Mouse (Mus musculus): ENCODE measurements around the gene Ttc38. TPM values are rescaled to one million over a fixed set of nuclear protein-coding genes. Genes with fewer than 3 reads are reported as not detected.

Ttc38 gene
- polyA plus RNA-seq, 1 experiment from 2014 or later: 4.0 TPM

GRCm38 (mm10) chr15:85892498-85893118 is 60.5 kb downstream of the Ttc38 start:
- Histone ChIP-seq H3K4me1 (ENCODE audit: control insufficient read depth, insufficient read depth, low read length) (no peaks in the 10 kb centered on the region), H3K4me3 (ENCODE audit: low read depth, low read length) (no peak overlapping the region), H3K9me3 (replicated peaks; ENCODE audit: control insufficient read depth, low read length) (no peaks in the 10 kb centered on the region), H3K27ac (ENCODE audit: low read depth, low read length) (no peak overlapping the region), H3K9ac (ENCODE audit: low read depth, low read length) (no peak overlapping the region), H3K36me3 (ENCODE audit: control insufficient read depth, insufficient read depth, low read length) (peaks cover 18% of the 10 kb centered on the region), H3K27me3 (ENCODE audit: control insufficient read depth, insufficient read depth, low read length) (no peaks in the 10 kb centered on the region), H3K4me2 (no peak overlapping the region)
- no peak for ATAC-seq (replicated peaks; ENCODE audit: insufficient number of reproducible peaks, low FRiP score, low TSS enrichment)
- WGBS (ENCODE audit: insufficient replicate concordance): 85% methylated on average over 13 of the region's 13 CpGs

- no peak overlapping the region for H3K4me3 ChIP-seq (ENCODE audit: low read depth, low read length)
- no peak overlapping the region for H3K9ac ChIP-seq (ENCODE audit: low read depth, low read length)
- no peaks in the 10 kb centered on the region for H3K4me1 ChIP-seq (ENCODE audit: control insufficient read depth, insufficient read depth, low read length)
- no peaks in the 10 kb centered on the region for H3K27me3 ChIP-seq (ENCODE audit: control insufficient read depth, insufficient read depth, low read length)
- ATAC-seq (replicated peaks; ENCODE audit: insufficient number of reproducible peaks, low FRiP score, low TSS enrichment): no peak
- H3K4me2 ChIP-seq: no peak overlapping the region
- no peak overlapping the region for H3K27ac ChIP-seq (ENCODE audit: low read depth, low read length)
- WGBS (ENCODE audit: insufficient replicate concordance): 83% methylated on average over 7 of the region's 7 CpGs
- no peaks in the 10 kb centered on the region for H3K9me3 ChIP-seq (replicated peaks; ENCODE audit: control insufficient read depth, low read length)
- peaks cover 18% of the 10 kb centered on the region for H3K36me3 ChIP-seq (ENCODE audit: control insufficient read depth, insufficient read depth, low read length)
Observed at GRCm38 (mm10) chr15:85893871-85894270, 61.8 kb downstream of the Ttc38 start.

DNA sequence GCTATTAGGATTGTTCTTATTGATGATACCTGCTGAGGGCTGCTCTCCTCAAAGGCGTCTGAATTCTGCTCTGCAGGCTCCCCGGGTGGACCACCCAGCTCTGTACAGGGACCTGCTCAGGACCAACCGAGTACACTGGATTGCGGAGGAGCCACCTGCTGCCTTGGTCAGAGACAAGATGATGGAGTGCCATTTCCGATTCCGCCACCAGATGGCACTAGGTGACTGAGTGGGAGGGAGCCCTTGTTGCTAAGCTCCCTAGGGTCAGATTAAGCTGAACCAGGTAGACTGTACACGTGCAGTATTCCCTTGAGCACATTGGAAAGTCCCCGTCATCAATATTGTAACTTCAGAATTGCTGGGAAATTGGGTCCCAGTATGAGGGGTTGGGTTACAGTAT is 64.2 kb downstream of the Ttc38 start:
- H3K4me1 ChIP-seq (ENCODE audit: control insufficient read depth, insufficient read depth, low read length): no peaks in the 10 kb centered on the region
- no peak overlapping the region for H3K4me2 ChIP-seq
- 25% methylated on average over 8 of the region's 8 CpGs for WGBS (ENCODE audit: insufficient replicate concordance)
- H3K4me3 ChIP-seq (ENCODE audit: low read depth, low read length): no peak overlapping the region
- no peaks in the 10 kb centered on the region for H3K9me3 ChIP-seq (replicated peaks; ENCODE audit: control insufficient read depth, low read length)
- H3K27me3 ChIP-seq (ENCODE audit: control insufficient read depth, insufficient read depth, low read length): no peaks in the 10 kb centered on the region
- no peak for ATAC-seq (replicated peaks; ENCODE audit: insufficient number of reproducible peaks, low FRiP score, low TSS enrichment)
- H3K36me3 ChIP-seq (ENCODE audit: control insufficient read depth, insufficient read depth, low read length): peaks cover 18% of the 10 kb centered on the region
- H3K27ac ChIP-seq (ENCODE audit: low read depth, low read length): no peak overlapping the region
- H3K9ac ChIP-seq (ENCODE audit: low read depth, low read length): no peak overlapping the region

- 84% methylated on average over 10 of the region's 10 CpGs for WGBS (ENCODE audit: insufficient replicate concordance)
- Histone ChIP-seq H3K27me3 (ENCODE audit: control insufficient read depth, insufficient read depth, low read length) (no peaks in the 10 kb centered on the region; the same call in 1 of the 2 replicates), H3K4me3 (ENCODE audit: low read depth, low read length) (no peak overlapping the region), H3K36me3 (ENCODE audit: control insufficient read depth, insufficient read depth, low read length) (peaks cover 18% of the 10 kb centered on the region), H3K27ac (ENCODE audit: low read depth, low read length) (no peak overlapping the region), H3K4me2 (no peak overlapping the region), H3K9me3 (replicated peaks; ENCODE audit: control insufficient read depth, low read length) (no peaks in the 10 kb centered on the region), H3K4me1 (ENCODE audit: control insufficient read depth, insufficient read depth, low read length) (no peaks in the 10 kb centered on the region), H3K9ac (ENCODE audit: low read depth, low read length) (no peak overlapping the region)
- ATAC-seq (replicated peaks; ENCODE audit: insufficient number of reproducible peaks, low FRiP score, low TSS enrichment): no peak
Observed at GRCm38 (mm10) chr15:85897113-85897512, 65.0 kb downstream of the Ttc38 start.

DNA sequence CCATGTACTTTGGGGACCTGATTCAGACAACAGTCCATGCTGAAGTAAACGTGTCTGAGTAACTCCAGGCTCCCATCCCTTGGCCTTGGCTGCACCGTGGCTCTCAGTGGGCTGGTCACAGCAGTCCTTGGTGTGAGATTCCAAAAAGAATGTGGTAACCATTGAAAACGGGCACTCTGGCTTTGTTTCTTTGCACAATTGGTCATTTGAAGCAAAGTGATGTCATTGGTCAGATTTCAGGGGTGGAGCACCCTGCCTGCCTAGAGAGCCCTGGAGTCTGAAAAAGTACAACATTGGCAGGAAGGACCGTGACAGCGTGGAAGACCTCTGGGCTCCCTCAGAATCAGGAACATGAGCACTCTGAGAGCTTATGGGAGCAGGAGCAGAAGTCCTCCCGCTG is 67.3 kb downstream of the Ttc38 start:
- Histone ChIP-seq H3K27ac (ENCODE audit: low read depth, low read length) (no peak overlapping the region), H3K4me3 (ENCODE audit: low read depth, low read length) (no peak overlapping the region), H3K9me3 (replicated peaks; ENCODE audit: control insufficient read depth, low read length) (no peaks in the 10 kb centered on the region), H3K4me1 (ENCODE audit: control insufficient read depth, insufficient read depth, low read length) (peaks cover 2% of the 10 kb centered on the region; the same call in 1 of the 2 replicates), H3K27me3 (ENCODE audit: control insufficient read depth, insufficient read depth, low read length) (peaks cover 4% of the 10 kb centered on the region), H3K9ac (ENCODE audit: low read depth, low read length) (no peak overlapping the region), H3K36me3 (ENCODE audit: control insufficient read depth, insufficient read depth, low read length) (peaks cover 8% of the 10 kb centered on the region; the same call in 1 of the 2 replicates), H3K4me2 (no peak overlapping the region)
- no peak for ATAC-seq (replicated peaks; ENCODE audit: insufficient number of reproducible peaks, low FRiP score, low TSS enrichment)
- 78% methylated on average over 6 of the region's 6 CpGs for WGBS (ENCODE audit: insufficient replicate concordance)

- H3K4me2 ChIP-seq: no peak overlapping the region
- H3K9ac ChIP-seq (ENCODE audit: low read depth, low read length): no peak overlapping the region
- no peak overlapping the region for H3K27ac ChIP-seq (ENCODE audit: low read depth, low read length)
- no peak overlapping the region for H3K4me3 ChIP-seq (ENCODE audit: low read depth, low read length)
- WGBS (ENCODE audit: insufficient replicate concordance): 86% methylated on average over 8 of the region's 8 CpGs
- peaks cover 4% of the 10 kb centered on the region for H3K27me3 ChIP-seq (ENCODE audit: control insufficient read depth, insufficient read depth, low read length)
- H3K9me3 ChIP-seq (replicated peaks; ENCODE audit: control insufficient read depth, low read length): no peaks in the 10 kb centered on the region
- peaks cover 2% of the 10 kb centered on the region; the same call in 1 of the 2 replicates for H3K4me1 ChIP-seq (ENCODE audit: control insufficient read depth, insufficient read depth, low read length)
- ATAC-seq (replicated peaks; ENCODE audit: insufficient number of reproducible peaks, low FRiP score, low TSS enrichment): no peak
- H3K36me3 ChIP-seq (ENCODE audit: control insufficient read depth, insufficient read depth, low read length): 0 out of 2 replicates have a peak, but pooled peaks cover under 1% of the 10 kb centered on the region
Observed at GRCm38 (mm10) chr15:85900318-85900717, 68.2 kb downstream of the Ttc38 start.

- H3K9me3 ChIP-seq (replicated peaks; ENCODE audit: control insufficient read depth, low read length): no peaks in the 10 kb centered on the region
- ATAC-seq (replicated peaks; ENCODE audit: insufficient number of reproducible peaks, low FRiP score, low TSS enrichment): no peak
- no peak overlapping the region for H3K9ac ChIP-seq (ENCODE audit: low read depth, low read length)
- H3K4me2 ChIP-seq: no peak overlapping the region
- WGBS (ENCODE audit: insufficient replicate concordance): 73% methylated on average over 12 of the region's 12 CpGs
- H3K27ac ChIP-seq (ENCODE audit: low read depth, low read length): no peak overlapping the region
- H3K36me3 ChIP-seq (ENCODE audit: control insufficient read depth, insufficient read depth, low read length): no peaks in the 10 kb centered on the region
- peaks cover 2% of the 10 kb centered on the region; the same call in 1 of the 2 replicates for H3K4me1 ChIP-seq (ENCODE audit: control insufficient read depth, insufficient read depth, low read length)
- no peak overlapping the region for H3K4me3 ChIP-seq (ENCODE audit: low read depth, low read length)
- H3K27me3 ChIP-seq (ENCODE audit: control insufficient read depth, insufficient read depth, low read length): peaks cover 4% of the 10 kb centered on the region
Observed at GRCm38 (mm10) chr15:85900801-85901200, 68.7 kb downstream of the Ttc38 start.

GRCm38 (mm10) chr15:85902505-85902904 is 70.4 kb downstream of the Ttc38 start:
- WGBS (ENCODE audit: insufficient replicate concordance): 54% methylated on average over 10 of the region's 10 CpGs
- no peak overlapping the region for H3K4me2 ChIP-seq
- no peak for ATAC-seq (replicated peaks; ENCODE audit: insufficient number of reproducible peaks, low FRiP score, low TSS enrichment)
- no peak overlapping the region for H3K4me3 ChIP-seq (ENCODE audit: low read depth, low read length)
- no peaks in the 10 kb centered on the region for H3K36me3 ChIP-seq (ENCODE audit: control insufficient read depth, insufficient read depth, low read length)
- H3K27me3 ChIP-seq (ENCODE audit: control insufficient read depth, insufficient read depth, low read length): peaks cover 4% of the 10 kb centered on the region
- H3K4me1 ChIP-seq (ENCODE audit: control insufficient read depth, insufficient read depth, low read length): peaks cover 2% of the 10 kb centered on the region; the same call in 1 of the 2 replicates
- no peak overlapping the region for H3K9ac ChIP-seq (ENCODE audit: low read depth, low read length)
- no peak overlapping the region for H3K27ac ChIP-seq (ENCODE audit: low read depth, low read length)
- H3K9me3 ChIP-seq (replicated peaks; ENCODE audit: control insufficient read depth, low read length): no peaks in the 10 kb centered on the region

GRCm38 (mm10) chr15:85903826-85904225 is 71.7 kb downstream of the Ttc38 start:
- Histone ChIP-seq H3K27ac (ENCODE audit: low read depth, low read length) (no peak overlapping the region), H3K27me3 (ENCODE audit: control insufficient read depth, insufficient read depth, low read length) (peaks cover 4% of the 10 kb centered on the region), H3K4me2 (no peak overlapping the region), H3K9ac (ENCODE audit: low read depth, low read length) (no peak overlapping the region), H3K4me3 (ENCODE audit: low read depth, low read length) (no peak overlapping the region), H3K4me1 (ENCODE audit: control insufficient read depth, insufficient read depth, low read length) (peaks cover 2% of the 10 kb centered on the region; the same call in 1 of the 2 replicates), H3K36me3 (ENCODE audit: control insufficient read depth, insufficient read depth, low read length) (no peaks in the 10 kb centered on the region), H3K9me3 (replicated peaks; ENCODE audit: control insufficient read depth, low read length) (no peaks in the 10 kb centered on the region)
- no peak for ATAC-seq (replicated peaks; ENCODE audit: insufficient number of reproducible peaks, low FRiP score, low TSS enrichment)
- WGBS (ENCODE audit: insufficient replicate concordance): 48% methylated on average over 8 of the region's 8 CpGs
